Mouse (Mus musculus) liver, embryonic 12.5 days (tissue): ENCODE data around the gene Tas2r144. TPM values are rescaled to one million over a fixed set of nuclear protein-coding genes. Genes with fewer than 3 reads are reported as not detected.

Source experiments
- ATAC-seq: fragments of 200-750 bp; cut with Nextera tagmentation; 2 replicates; pipeline ENCODE4 v1.8.0; 2017; ENCODE audit warnings: moderate number of reproducible peaks, mild to moderate bottlenecking, moderate library complexity
- H3K27ac ChIP-seq: fragments of 300-500 bp; sonication (generic); 2 replicates; pipeline ENCODE4 v1.5.1; 2016; ENCODE audit warnings: mild to moderate bottlenecking
- H3K27me3 ChIP-seq: fragments of 300-500 bp; sonication (generic); replicated peaks from 2 replicates; pipeline ENCODE4 v1.6.1; 2016; ENCODE audit warnings: mild to moderate bottlenecking, moderate library complexity
- H3K36me3 ChIP-seq: fragments of 300-500 bp; sonication (generic); 2 replicates; pipeline ENCODE4 v1.6.1; 2016; ENCODE audit warnings: mild to moderate bottlenecking, moderate library complexity
- H3K4me1 ChIP-seq: fragments of 300-500 bp; sonication (generic); 2 replicates; pipeline ENCODE4 v1.6.1; 2016
- H3K4me2 ChIP-seq: fragments of 300-500 bp; sonication (generic); 2 replicates; pipeline ENCODE4 v1.6.1; 2016; ENCODE audit warnings: mild to moderate bottlenecking, moderate library complexity
- H3K4me3 ChIP-seq: fragments of 300-500 bp; sonication (generic); 2 replicates; pipeline ENCODE4 v1.5.1; 2016; ENCODE audit warnings: mild to moderate bottlenecking, moderate library complexity
- H3K9ac ChIP-seq: fragments of 300-500 bp; sonication (generic); 2 replicates; pipeline ENCODE4 v1.6.1; 2016; ENCODE audit warnings: mild to moderate bottlenecking, moderate library complexity
- H3K9me3 ChIP-seq: fragments of 300-500 bp; sonication (generic); replicated peaks from 2 replicates; pipeline ENCODE4 v1.6.1; 2016; ENCODE audit warnings: mild to moderate bottlenecking, moderate library complexity
- WGBS: fragments of 180-500 bp; shearing (Covaris S2); methylation state at CpG from one replicate; pipeline ENCODE4 v1.1.7; 2016; ENCODE audit not compliant: insufficient replicate concordance; 5-methylcytosine and 5-hydroxymethylcytosine counted together
- polyA plus RNA-seq: library from polyadenylated mRNA; unstranded; fragments of >200 nt; fragmentation: Nextera tagmentation; extraction: Ambion mirVana; gene quantifications from 2 replicates; pipeline ENCODE4 v1.2.1, GENCODE M21; 2016

Gene Tas2r144
- polyA plus RNA-seq, 1 experiment from 2014 or later = not detected

GRCm38 (mm10) chr6:42245711-42246353, 30.7 kb downstream of the Tas2r144 start, which contains the start of gene Gstk1:
Gstk1 (plus strand) TSS chr6:42245935.
- Histone ChIP-seq H3K27ac (no peak within 1 kb of the TSS), H3K4me1 (peaks cover 21% of the 10 kb centered on the region), H3K4me2 (peak within 1 kb of the TSS; percentile 93), H3K27me3 (no peaks in the 10 kb centered on the region), H3K9ac (peak within 1 kb of the TSS; percentile 63), H3K36me3 (no peaks in the 10 kb centered on the region), H3K9me3 (no peaks in the 10 kb centered on the region), H3K4me3 (peak within 1 kb of the TSS; percentile 61)
- peak; percentile 100 for ATAC-seq
- WGBS = 2% methylated on average over 28 of the region's 28 CpGs

GRCm38 (mm10) chr6:42247173-42247572, 32.0 kb downstream of the Tas2r144 start:
- ATAC-seq = 0 out of 2 replicates have a peak, but pooled peaks have one; percentile 20
- H3K9me3 ChIP-seq = no peaks in the 10 kb centered on the region

GRCm38 (mm10) chr6:42247981-42248380, 32.9 kb downstream of the Tas2r144 start:
- 93% methylated on average over 1 of the region's 1 CpGs for WGBS
- Histone ChIP-seq H3K4me2 (no peak overlapping the region), H3K9ac (no peak overlapping the region), H3K9me3 (no peaks in the 10 kb centered on the region), H3K4me3 (no peak overlapping the region), H3K27ac (no peak overlapping the region), H3K4me1 (peaks cover 21% of the 10 kb centered on the region), H3K36me3 (no peaks in the 10 kb centered on the region), H3K27me3 (no peaks in the 10 kb centered on the region)
- no peak for ATAC-seq

More at GRCm38 (mm10) chr6:42247173-42247572, 32.0 kb downstream of the Tas2r144 start:
- peaks cover 21% of the 10 kb centered on the region for H3K4me1 ChIP-seq
- no peak overlapping the region for H3K9ac ChIP-seq
- H3K27ac ChIP-seq = no peak overlapping the region
- no peaks in the 10 kb centered on the region for H3K27me3 ChIP-seq
- 16% methylated on average over 8 of the region's 8 CpGs for WGBS
- no peaks in the 10 kb centered on the region for H3K36me3 ChIP-seq
- peak overlapping the region; percentile 93 for H3K4me2 ChIP-seq
- H3K4me3 ChIP-seq = no peak overlapping the region

- no peak for ATAC-seq
- no peak overlapping the region for H3K4me3 ChIP-seq
- H3K4me1 ChIP-seq = peaks cover 7% of the 10 kb centered on the region
- 61% methylated on average over 4 of the region's 4 CpGs for WGBS
- H3K27ac ChIP-seq = no peak overlapping the region
- H3K27me3 ChIP-seq = no peaks in the 10 kb centered on the region
- H3K9ac ChIP-seq = no peak overlapping the region
- H3K9me3 ChIP-seq = no peaks in the 10 kb centered on the region
- no peaks in the 10 kb centered on the region for H3K36me3 ChIP-seq
- H3K4me2 ChIP-seq = no peak overlapping the region
Measured at GRCm38 (mm10) chr6:42251791-42252190, 36.7 kb downstream of the Tas2r144 start.

GRCm38 (mm10) chr6:42253103-42253502, 38.0 kb downstream of the Tas2r144 start:
- Histone ChIP-seq H3K36me3 (no peaks in the 10 kb centered on the region), H3K27me3 (no peaks in the 10 kb centered on the region), H3K27ac (no peak overlapping the region), H3K4me3 (no peak overlapping the region), H3K4me2 (no peak overlapping the region), H3K9ac (no peak overlapping the region), H3K4me1 (peaks cover 12% of the 10 kb centered on the region), H3K9me3 (no peaks in the 10 kb centered on the region)
- ATAC-seq = no peak
- WGBS = 76% methylated on average over 2 of the region's 2 CpGs

- peak; percentile 87 for ATAC-seq
- WGBS = 15% methylated on average over 11 of the region's 11 CpGs
- H3K4me1 ChIP-seq = peaks cover 16% of the 10 kb centered on the region
- H3K9me3 ChIP-seq = no peaks in the 10 kb centered on the region
- peak overlapping the region; percentile 33; the same call in 1 of the 2 replicates for H3K4me2 ChIP-seq
- H3K27ac ChIP-seq = no peak overlapping the region
- no peak overlapping the region for H3K9ac ChIP-seq
- H3K27me3 ChIP-seq = peaks cover 18% of the 10 kb centered on the region; the same call in 1 of the 2 replicates
- no peak overlapping the region for H3K4me3 ChIP-seq
- no peaks in the 10 kb centered on the region for H3K36me3 ChIP-seq
Measured at GRCm38 (mm10) chr6:42257303-42257863, 42.3 kb downstream of the Tas2r144 start.

GRCm38 (mm10) chr6:42260430-42260829, 45.3 kb downstream of the Tas2r144 start:
- Histone ChIP-seq H3K9me3 (no peaks in the 10 kb centered on the region), H3K9ac (no peak overlapping the region), H3K4me1 (peaks cover 25% of the 10 kb centered on the region), H3K27ac (no peak overlapping the region), H3K36me3 (no peaks in the 10 kb centered on the region), H3K27me3 (peaks cover 18% of the 10 kb centered on the region; the same call in 1 of the 2 replicates), H3K4me2 (no peak overlapping the region), H3K4me3 (no peak overlapping the region)
- ATAC-seq = no peak
- 27% methylated on average over 6 of the region's 6 CpGs for WGBS

- no peaks in the 10 kb centered on the region for H3K9me3 ChIP-seq
- H3K9ac ChIP-seq = peak within 1 kb of the TSS; percentile 12; the same call in 1 of the 2 replicates
- H3K36me3 ChIP-seq = no peaks in the 10 kb centered on the region
- no peak for ATAC-seq
- H3K4me2 ChIP-seq = peak within 1 kb of the TSS; percentile 19
- H3K4me3 ChIP-seq = no peak within 1 kb of the TSS
- peaks cover 31% of the 10 kb centered on the region for H3K4me1 ChIP-seq
- 32% methylated on average over 20 of the region's 20 CpGs for WGBS
- no peak within 1 kb of the TSS for H3K27ac ChIP-seq
- peaks cover 18% of the 10 kb centered on the region; the same call in 1 of the 2 replicates for H3K27me3 ChIP-seq
Measured at GRCm38 (mm10) chr6:42261524-42262170, 46.5 kb downstream of the Tas2r144 start, which contains the start of gene Tmem139. Tmem139 (plus strand) TSS chr6:42261970.

GRCm38 (mm10) chr6:42264626-42265312, 49.6 kb downstream of the Tas2r144 start, which contains the start of gene Casp2:
Casp2 (plus strand) TSS chr6:42264985.
- peaks cover 13% of the 10 kb centered on the region; the same call in 1 of the 2 replicates for H3K27me3 ChIP-seq
- peaks cover 27% of the 10 kb centered on the region for H3K36me3 ChIP-seq
- H3K9me3 ChIP-seq = no peaks in the 10 kb centered on the region
- peak within 1 kb of the TSS; percentile 93 for H3K9ac ChIP-seq
- peaks cover 35% of the 10 kb centered on the region for H3K4me1 ChIP-seq
- peak within 1 kb of the TSS; percentile 82 for H3K4me3 ChIP-seq
- ATAC-seq = peak; percentile 98
- H3K4me2 ChIP-seq = peak within 1 kb of the TSS; percentile 89
- peak within 1 kb of the TSS; percentile 90 for H3K27ac ChIP-seq
- under 1% methylated on average over 49 of the region's 51 CpGs for WGBS
